Mouse (Mus musculus) urinary bladder, postnatal 14 days (tissue): ENCODE data around the gene Clk1.
"Not testable (repeated sequence)": the region's sequence is repeated elsewhere in the genome, so short reads cannot be mapped to it uniquely, and the experiment has no call there.

Source experiments
- DNase-seq: peaks from one replicate; pipeline ENCODE4 v3.0.0; 2021; ENCODE audit warnings: low spot score

The Clk1 gene

GRCm38 (mm10) chr1:58407321-58407720 is 16.5 kb downstream of the Clk1 start:
- no peak for DNase-seq

GRCm38 (mm10) chr1:58403745-58404144 is 20.1 kb downstream of the Clk1 start:
- no peak for DNase-seq

- no peak for DNase-seq
These were observed 22.5 kb downstream of the Clk1 start for GRCm38 (mm10) chr1:58401396-58401795.

GRCm38 (mm10) chr1:58397731-58398130 is 26.1 kb downstream of the Clk1 start:
- no peak for DNase-seq

GRCm38 (mm10) chr1:58396179-58396578 is 27.7 kb downstream of the Clk1 start:
- DNase-seq = no peak

- no peak for DNase-seq
These were observed 28.5 kb downstream of the Clk1 start for GRCm38 (mm10) chr1:58395341-58395740.

GRCm38 (mm10) chr1:58393284-58394195 is 30.3 kb downstream of the Clk1 start:
- DNase-seq = peak; percentile 55

- DNase-seq = peak; percentile 94
These were observed 31.1 kb downstream of the Clk1 start, which contains the start of gene Bzw1 for GRCm38 (mm10) chr1:58392652-58393283. Gene Bzw1 (plus strand): TSS chr1:58392898.

- DNase-seq = no peak
These were observed 31.6 kb downstream of the Clk1 start for GRCm38 (mm10) chr1:58392268-58392651.

- no peak for DNase-seq
These were observed 32.2 kb downstream of the Clk1 start for GRCm38 (mm10) chr1:58391421-58392267.

GRCm38 (mm10) chr1:58382586-58383281 is 41.1 kb downstream of the Clk1 start:
- DNase-seq = no peak

GRCm38 (mm10) chr1:58375574-58376147 is 48.2 kb downstream of the Clk1 start:
- no peak for DNase-seq

- DNase-seq = not testable (repeated sequence)
These were observed 49.6 kb downstream of the Clk1 start for GRCm38 (mm10) chr1:58374266-58374665.

GRCm38 (mm10) chr1:58369716-58370115 is 54.1 kb downstream of the Clk1 start:
- no peak for DNase-seq

- DNase-seq = peak; percentile 39
These were observed 57.0 kb downstream of the Clk1 start for GRCm38 (mm10) chr1:58366737-58367471.

- DNase-seq = no peak
These were observed 58.0 kb downstream of the Clk1 start for GRCm38 (mm10) chr1:58365829-58366228.

GRCm38 (mm10) chr1:58364551-58364950 is 59.3 kb downstream of the Clk1 start:
- DNase-seq = no peak

GRCm38 (mm10) chr1:58362296-58362695 is 61.6 kb downstream of the Clk1 start:
- peak; percentile 19 for DNase-seq
